Mouse (Mus musculus): ENCODE data around the gene Gm20509. TPM values are rescaled to one million over a fixed set of nuclear protein-coding genes. Genes with fewer than 3 reads are reported as not detected.
"Not testable (repeated sequence)": the region's sequence is repeated elsewhere in the genome, so short reads cannot be mapped to it uniquely, and the experiment has no call there.

The Gm20509 gene
- polyA plus RNA-seq, 1 experiment from 2014 or later, result not detected

- H3K4me2 ChIP-seq, result peak within 1 kb of the TSS; percentile 72
- ATAC-seq (ENCODE audit: insufficient read depth), result peak; percentile 97
These were observed 10.9 kb downstream of the Gm20509 start, which contains the start of gene Rsl24d1 for GRCm38 (mm10) chr9:73112919-73113906. TSS of gene Rsl24d1 (plus strand) at chr9:73113426.

GRCm38 (mm10) chr9:73116704-73117103 is 14.4 kb downstream of the Gm20509 start:
- 80% methylated on average over 6 of the region's 6 CpGs for WGBS
- DNase-seq; ATAC-seq (ENCODE audit: insufficient read depth); H3K4me2 ChIP-seq; H3K9me3 ChIP-seq (ENCODE audit: low read depth, low read length); H3K27me3 ChIP-seq (ENCODE audit: insufficient read depth, low read length); H3K9ac ChIP-seq; H3K4me1 ChIP-seq (ENCODE audit: insufficient read depth); H3K4me3 ChIP-seq (ENCODE audit: low read depth, low read length); H3K27ac ChIP-seq (ENCODE audit: low read depth): not testable (repeated sequence)
- peaks cover 46% of the 10 kb centered on the region for H3K36me3 ChIP-seq (ENCODE audit: insufficient read depth)

More at GRCm38 (mm10) chr9:73112919-73113906, 10.9 kb downstream of the Gm20509 start, which contains the start of gene Rsl24d1:
- Histone ChIP-seq H3K9me3 (ENCODE audit: low read depth, low read length) (no peaks in the 10 kb centered on the region), H3K27ac (ENCODE audit: low read depth) (peak within 1 kb of the TSS; percentile 72; the same call in 1 of the 2 replicates), H3K36me3 (ENCODE audit: insufficient read depth) (peaks cover 21% of the 10 kb centered on the region), H3K4me1 (ENCODE audit: insufficient read depth) (no peaks in the 10 kb centered on the region), H3K9ac (peak within 1 kb of the TSS; percentile 83), H3K27me3 (ENCODE audit: insufficient read depth, low read length) (no peaks in the 10 kb centered on the region), H3K4me3 (ENCODE audit: low read depth, low read length) (peak within 1 kb of the TSS; percentile 90)
- under 1% methylated on average over 64 of the region's 64 CpGs for WGBS
- no peak for TF ChIP-seq CTCF (IDR thresholded peaks at IDR 0.05; ENCODE audit: low read depth)
- peak; percentile 90 for DNase-seq

- Histone ChIP-seq H3K36me3 (ENCODE audit: insufficient read depth) (peaks cover 51% of the 10 kb centered on the region), H3K27ac (ENCODE audit: low read depth) (no peak overlapping the region), H3K9ac (no peak overlapping the region), H3K27me3 (ENCODE audit: insufficient read depth, low read length) (no peaks in the 10 kb centered on the region), H3K9me3 (ENCODE audit: low read depth, low read length) (no peaks in the 10 kb centered on the region), H3K4me3 (ENCODE audit: low read depth, low read length) (no peak overlapping the region), H3K4me1 (ENCODE audit: insufficient read depth) (no peaks in the 10 kb centered on the region), H3K4me2 (no peak overlapping the region)
- ATAC-seq (ENCODE audit: insufficient read depth) (no peak), DNase-seq (no peak)
- TF ChIP-seq CTCF (IDR thresholded peaks at IDR 0.05; ENCODE audit: low read depth), result peak; percentile 30
- 84% methylated on average over 4 of the region's 4 CpGs for WGBS
These were observed 15.7 kb downstream of the Gm20509 start for GRCm38 (mm10) chr9:73118012-73118411.

DNA sequence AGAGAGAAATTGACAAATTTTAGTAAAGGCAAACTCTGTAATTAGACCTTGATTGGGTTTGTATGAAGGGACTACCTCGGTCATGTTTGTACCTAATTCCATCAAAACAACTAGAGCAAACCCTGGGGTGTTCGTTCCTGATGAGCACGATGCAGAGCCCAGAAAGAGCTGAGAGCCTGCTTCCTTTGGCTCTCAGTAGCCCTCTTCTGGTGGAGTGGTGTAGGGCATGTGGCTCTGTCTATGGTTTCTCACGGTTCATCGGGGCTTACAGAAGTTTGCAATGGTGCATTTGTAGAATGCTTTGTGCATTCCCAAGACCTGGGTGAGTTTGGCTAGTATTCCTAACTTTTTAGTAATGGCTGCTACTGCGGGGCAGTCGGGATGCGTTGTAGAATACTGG is 19.5 kb downstream of the Gm20509 start:
- no peaks in the 10 kb centered on the region for H3K4me1 ChIP-seq (ENCODE audit: insufficient read depth)
- DNase-seq (peak; percentile 43), ATAC-seq (ENCODE audit: insufficient read depth) (no peak)
- no peak overlapping the region for H3K9ac ChIP-seq
- no peak overlapping the region for H3K4me2 ChIP-seq
- no peak overlapping the region for H3K27ac ChIP-seq (ENCODE audit: low read depth)
- 70% methylated on average over 8 of the region's 8 CpGs for WGBS
- H3K9me3 ChIP-seq (ENCODE audit: low read depth, low read length), result no peaks in the 10 kb centered on the region
- H3K4me3 ChIP-seq (ENCODE audit: low read depth, low read length), result no peak overlapping the region
- H3K36me3 ChIP-seq (ENCODE audit: insufficient read depth), result peaks cover 77% of the 10 kb centered on the region
- peak; percentile 65 for TF ChIP-seq CTCF (IDR thresholded peaks at IDR 0.05; ENCODE audit: low read depth)
- no peaks in the 10 kb centered on the region for H3K27me3 ChIP-seq (ENCODE audit: insufficient read depth, low read length)

DNA sequence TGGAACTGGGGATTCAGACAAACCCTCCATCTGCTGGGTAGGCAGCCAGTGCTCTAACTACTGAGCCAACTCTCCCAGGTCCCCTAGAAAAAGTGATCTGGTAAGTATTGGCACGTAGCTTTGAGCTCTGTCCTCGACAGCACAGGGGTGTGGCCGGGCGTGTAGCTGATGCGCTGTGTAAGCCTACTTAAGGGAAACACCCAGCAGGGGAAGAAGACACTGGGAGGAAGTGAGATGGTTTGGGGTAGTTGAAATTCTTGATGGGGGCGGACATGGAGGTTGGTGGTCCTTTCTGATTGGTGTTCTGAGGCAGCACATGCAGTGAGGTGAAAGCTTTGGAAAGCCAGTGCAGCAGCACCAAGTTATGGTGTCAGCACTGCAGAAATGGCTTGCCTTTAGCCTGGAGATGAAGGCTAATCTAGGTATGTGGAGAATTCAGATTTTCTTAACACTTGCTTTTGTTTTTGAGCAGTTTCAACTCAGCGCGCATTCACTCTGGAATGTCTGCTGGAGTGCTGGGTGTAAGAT is 22.8 kb downstream of the Gm20509 start:
- Histone ChIP-seq H3K9me3 (ENCODE audit: low read depth, low read length) (no peaks in the 10 kb centered on the region), H3K4me1 (ENCODE audit: insufficient read depth) (no peaks in the 10 kb centered on the region), H3K9ac (no peak overlapping the region), H3K36me3 (ENCODE audit: insufficient read depth) (peaks cover 83% of the 10 kb centered on the region), H3K4me3 (ENCODE audit: low read depth, low read length) (no peak overlapping the region), H3K27me3 (ENCODE audit: insufficient read depth, low read length) (no peaks in the 10 kb centered on the region), H3K4me2 (no peak overlapping the region), H3K27ac (ENCODE audit: low read depth) (no peak overlapping the region)
- DNase-seq (no peak), ATAC-seq (ENCODE audit: insufficient read depth) (no peak)
- WGBS, result 85% methylated on average over 8 of the region's 8 CpGs
- no peak for TF ChIP-seq CTCF (IDR thresholded peaks at IDR 0.05; ENCODE audit: low read depth)

DNA sequence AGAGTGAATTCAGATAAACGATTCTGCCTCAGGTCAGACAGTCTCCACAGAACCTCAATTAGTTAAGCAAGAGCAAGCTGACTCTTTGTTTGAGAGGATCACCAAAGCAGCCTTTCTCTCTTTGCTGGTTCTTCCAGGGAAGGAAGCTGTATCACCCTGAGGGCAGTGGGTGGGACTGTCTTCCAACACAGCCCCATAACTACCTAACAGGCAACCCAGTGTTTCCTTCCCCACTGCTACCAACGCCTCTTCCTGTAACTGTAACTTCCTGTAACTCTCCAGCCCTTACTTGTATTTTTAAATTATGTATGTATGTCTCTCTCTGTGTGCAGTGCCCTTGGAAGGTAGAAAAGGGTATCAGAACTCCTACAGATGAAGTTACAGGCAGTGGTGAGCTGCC is 25.2 kb downstream of the Gm20509 start:
- TF ChIP-seq CTCF (IDR thresholded peaks at IDR 0.05; ENCODE audit: low read depth), result no peak
- no peak overlapping the region for H3K4me2 ChIP-seq
- H3K4me1 ChIP-seq (ENCODE audit: insufficient read depth), result no peaks in the 10 kb centered on the region
- H3K36me3 ChIP-seq (ENCODE audit: insufficient read depth), result peaks cover 62% of the 10 kb centered on the region
- H3K9me3 ChIP-seq (ENCODE audit: low read depth, low read length), result no peaks in the 10 kb centered on the region
- DNase-seq (no peak), ATAC-seq (ENCODE audit: insufficient read depth) (no peak)
- H3K9ac ChIP-seq, result no peak overlapping the region
- WGBS, result 74% methylated on average over 2 of the region's 2 CpGs
- no peak overlapping the region for H3K4me3 ChIP-seq (ENCODE audit: low read depth, low read length)
- no peak overlapping the region for H3K27ac ChIP-seq (ENCODE audit: low read depth)
- H3K27me3 ChIP-seq (ENCODE audit: insufficient read depth, low read length), result no peaks in the 10 kb centered on the region

DNA sequence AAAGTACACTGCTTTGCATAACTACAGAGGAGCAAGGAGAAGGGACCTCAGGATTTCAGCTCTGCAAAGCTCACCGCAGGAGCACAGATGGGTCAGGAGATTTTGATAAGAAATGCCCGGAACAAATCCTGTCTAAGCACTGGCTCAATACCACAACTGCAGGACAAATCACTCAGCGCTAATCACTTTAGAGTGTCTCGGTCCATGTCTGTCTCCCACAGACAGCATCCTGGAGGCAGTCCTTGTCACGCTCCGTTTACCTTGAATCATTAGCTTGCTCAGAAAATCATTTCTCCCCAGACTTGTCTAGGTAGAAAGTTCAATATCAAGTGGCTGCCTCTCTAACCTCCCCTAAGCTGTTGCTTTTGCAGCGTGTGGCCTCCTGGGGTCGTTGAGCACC is 27.6 kb downstream of the Gm20509 start:
- Histone ChIP-seq H3K9me3 (ENCODE audit: low read depth, low read length) (no peaks in the 10 kb centered on the region), H3K4me1 (ENCODE audit: insufficient read depth) (no peaks in the 10 kb centered on the region), H3K27ac (ENCODE audit: low read depth) (no peak overlapping the region), H3K36me3 (ENCODE audit: insufficient read depth) (peaks cover 45% of the 10 kb centered on the region), H3K4me2 (no peak overlapping the region), H3K4me3 (ENCODE audit: low read depth, low read length) (no peak overlapping the region), H3K27me3 (ENCODE audit: insufficient read depth, low read length) (no peaks in the 10 kb centered on the region), H3K9ac (no peak overlapping the region)
- TF ChIP-seq CTCF (IDR thresholded peaks at IDR 0.05; ENCODE audit: low read depth), result no peak
- ATAC-seq (ENCODE audit: insufficient read depth) (no peak), DNase-seq (no peak)
- 70% methylated on average over 8 of the region's 8 CpGs for WGBS
